Mouse (Mus musculus): ENCODE measurements at regions not wholly inside any gene's neighbourhood (a gene's known extent, or its start where the extent isn't known, plus 50 kb on each side); places are given as distances from the start of the nearest gene placed in this dataset.

GRCm38 (mm10) chr4:30583417-30583816 is 1380.5 kb upstream of the Map3k7 start:
- DNase-seq (ENCODE audit: low spot score) = no peak

- peak; percentile 23 for DNase-seq (ENCODE audit: low spot score)
Measured at GRCm38 (mm10) chr4:30608858-30609257, 1355.0 kb upstream of the Map3k7 start.

- DNase-seq (ENCODE audit: low spot score) = no peak
Measured at GRCm38 (mm10) chr4:30609795-30610194, 1354.1 kb upstream of the Map3k7 start.

GRCm38 (mm10) chr4:30610454-30610853 is 1353.4 kb upstream of the Map3k7 start:
- no peak for DNase-seq (ENCODE audit: low spot score)
